Mouse (Mus musculus) right cerebral cortex, postnatal 14 days (tissue): ENCODE results near the gene Fsd2.

ENCODE experiments used
- DNase-seq: peaks from one replicate; pipeline ENCODE4 v3.0.0; 2022

Fsd2 gene

GRCm38 (mm10) chr7:81540999-81541398, 25.7 kb downstream of the Fsd2 start:
- no peak for DNase-seq

DNA sequence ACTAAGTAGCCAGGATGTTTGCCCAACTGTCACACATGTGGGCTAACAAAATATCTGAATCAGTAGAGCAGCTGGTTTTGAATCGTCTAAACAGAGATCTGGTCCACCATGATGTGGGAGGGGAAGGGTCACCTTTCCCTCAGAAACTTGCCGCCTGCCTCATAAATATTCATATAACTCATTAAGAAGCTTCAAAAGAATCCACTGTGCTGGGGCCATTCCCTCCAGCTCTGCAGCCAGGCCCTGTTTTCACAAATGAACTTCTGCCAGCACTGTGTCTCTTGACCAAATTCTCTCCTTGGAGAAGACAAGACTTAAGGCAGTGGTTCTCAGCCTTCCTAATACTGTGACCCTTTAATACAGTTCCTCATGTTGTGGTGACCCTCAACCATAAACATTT, 27.2 kb downstream of the Fsd2 start:
- DNase-seq = no peak

GRCm38 (mm10) chr7:81538070-81538675, 28.6 kb downstream of the Fsd2 start:
- DNase-seq = peak; percentile 38

DNA sequence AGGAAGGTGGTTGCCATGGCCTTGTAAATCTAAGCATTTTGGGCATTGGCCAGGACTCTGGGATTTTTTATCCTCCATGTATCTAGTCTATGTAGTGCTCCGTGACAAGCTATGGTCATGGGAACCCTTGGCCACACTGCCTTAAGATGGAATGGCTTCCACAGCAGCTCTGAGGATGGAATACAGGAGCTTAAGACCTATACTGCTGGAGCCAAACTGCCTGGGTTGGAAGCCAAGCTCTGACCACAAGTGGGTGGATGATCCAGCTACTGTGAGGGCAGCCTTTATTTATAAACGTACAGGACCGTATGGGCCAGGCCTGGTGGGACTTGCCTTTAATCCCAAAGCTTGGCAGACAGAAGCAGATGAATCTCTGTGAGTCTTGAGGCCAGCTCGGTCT, 30.3 kb downstream of the Fsd2 start:
- DNase-seq = no peak

DNA sequence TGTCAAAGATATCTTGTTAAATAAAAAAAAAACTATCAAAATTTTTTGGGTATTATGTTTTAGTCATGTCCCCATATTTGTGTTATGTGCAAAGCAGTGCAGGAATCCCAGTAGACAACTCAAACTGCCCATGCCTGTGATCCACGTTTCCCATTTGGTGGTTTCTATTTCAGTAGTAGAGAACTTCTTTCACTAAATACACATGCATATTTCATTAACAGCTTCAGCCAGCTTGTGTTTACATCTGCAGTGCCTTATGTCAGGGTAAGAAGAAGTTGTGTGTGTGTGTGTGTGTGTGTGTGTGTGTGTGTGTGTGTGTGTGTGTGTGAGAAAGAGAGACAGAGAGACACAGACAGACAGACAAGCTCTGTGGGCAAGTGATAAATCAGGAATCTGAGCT, 35.3 kb downstream of the Fsd2 start:
- no peak for DNase-seq

GRCm38 (mm10) chr7:81528918-81529317, 37.8 kb downstream of the Fsd2 start:
- DNase-seq = no peak

GRCm38 (mm10) chr7:81523663-81524017, 43.1 kb downstream of the Fsd2 start:
- no peak for DNase-seq

DNA sequence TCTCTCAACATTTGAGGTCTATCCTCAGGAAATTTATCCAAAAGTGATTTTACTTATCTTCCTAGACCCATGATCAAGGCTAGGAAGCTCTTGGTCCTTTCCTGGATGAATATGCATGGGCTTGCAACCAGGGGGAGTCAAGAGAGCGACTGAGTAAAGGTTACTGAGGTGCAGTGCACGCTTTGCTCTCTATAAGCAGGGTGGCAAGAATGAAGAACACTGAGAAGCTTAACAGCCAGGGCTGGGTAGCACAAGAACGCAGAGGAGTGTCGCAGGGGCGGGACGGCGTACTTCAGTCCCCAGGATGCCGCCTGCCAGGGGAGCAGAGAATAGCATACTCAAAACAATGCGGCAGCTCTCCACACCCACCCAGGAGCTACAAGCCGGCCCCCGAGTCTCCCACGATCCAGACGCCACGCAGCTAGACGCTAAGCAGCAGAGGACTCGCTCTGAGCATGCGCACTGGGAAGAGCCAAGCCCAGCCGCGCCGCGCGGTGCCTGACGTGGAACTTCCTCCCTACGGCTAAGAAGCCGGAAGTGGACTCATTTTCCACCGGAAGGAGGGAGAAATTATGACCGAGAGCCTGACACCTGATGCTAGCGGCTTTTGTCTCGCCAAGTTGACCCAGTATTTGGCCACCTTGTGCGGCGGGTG, 43.6 kb downstream of the Fsd2 start:
- DNase-seq = peak; percentile 90

- DNase-seq = no peak
These were observed 50.4 kb downstream of the Fsd2 start for GRCm38 (mm10) chr7:81516154-81517030.

GRCm38 (mm10) chr7:81514906-81515590, 51.7 kb downstream of the Fsd2 start:
- no peak for DNase-seq

DNA sequence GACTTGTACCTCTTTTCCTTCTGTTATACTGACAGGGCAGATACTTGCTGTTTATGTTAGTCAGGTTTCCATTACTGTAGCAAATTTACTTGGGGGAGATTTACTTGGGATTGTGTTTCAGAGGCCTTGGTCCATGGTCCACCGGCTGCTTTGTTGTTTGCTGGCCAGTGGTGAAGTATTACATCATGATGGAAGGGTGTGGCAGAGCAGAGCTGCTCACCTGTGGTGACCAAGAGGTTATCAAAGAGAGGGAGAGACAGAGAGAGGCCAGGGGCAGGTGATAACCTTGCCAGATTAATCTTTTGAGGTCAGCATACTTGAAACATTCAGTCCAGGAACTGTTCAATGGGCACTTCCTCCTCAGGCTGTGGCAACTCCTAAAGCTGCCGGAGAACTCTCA, 65.7 kb downstream of the Fsd2 start:
- DNase-seq = no peak

DNA sequence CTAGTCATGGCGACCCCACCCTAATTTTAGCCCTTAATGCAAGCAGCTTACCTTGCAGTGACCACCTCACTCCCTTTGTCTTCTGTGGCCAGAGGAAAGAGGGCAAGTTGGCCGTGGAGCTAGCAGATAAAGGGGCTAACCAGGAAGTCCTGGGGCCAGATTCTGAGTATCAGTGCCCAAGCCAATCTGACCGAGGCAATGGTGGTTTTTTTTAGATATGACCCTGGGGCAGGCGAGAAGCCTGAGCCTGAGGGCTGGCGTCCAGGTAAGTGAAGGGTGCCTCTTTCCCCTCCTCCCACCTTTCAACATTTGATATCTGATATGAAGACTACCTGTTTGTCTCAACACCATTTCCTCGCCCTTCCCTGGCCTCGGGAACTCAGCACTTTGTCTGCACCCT, 68.6 kb downstream of the Fsd2 start, which contains the start of gene BC048679:
Gene BC048679, minus strand, starts transcription at position 101 of the 400 bp plus-strand sequence.
- DNase-seq = no peak

DNA sequence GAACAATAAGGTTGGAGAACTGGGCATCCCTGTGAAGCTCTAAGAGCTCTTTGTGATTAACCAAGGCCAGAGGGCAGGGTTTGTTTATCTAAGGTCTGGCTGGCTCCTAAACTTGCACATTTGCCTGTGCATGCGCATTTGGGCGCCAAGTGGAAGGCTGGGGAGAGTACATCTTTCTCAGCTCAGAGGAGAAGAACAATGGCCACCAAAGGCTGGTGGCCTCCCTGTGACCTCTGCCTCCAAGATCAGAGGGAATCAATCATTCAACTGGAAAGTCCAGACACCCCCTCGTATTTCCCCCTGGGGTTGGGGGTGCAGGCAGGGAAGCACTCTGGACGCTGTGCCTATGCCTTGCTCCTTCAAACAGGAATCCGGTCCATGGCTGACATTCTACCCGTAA, 69.6 kb downstream of the Fsd2 start:
- DNase-seq = no peak

DNA sequence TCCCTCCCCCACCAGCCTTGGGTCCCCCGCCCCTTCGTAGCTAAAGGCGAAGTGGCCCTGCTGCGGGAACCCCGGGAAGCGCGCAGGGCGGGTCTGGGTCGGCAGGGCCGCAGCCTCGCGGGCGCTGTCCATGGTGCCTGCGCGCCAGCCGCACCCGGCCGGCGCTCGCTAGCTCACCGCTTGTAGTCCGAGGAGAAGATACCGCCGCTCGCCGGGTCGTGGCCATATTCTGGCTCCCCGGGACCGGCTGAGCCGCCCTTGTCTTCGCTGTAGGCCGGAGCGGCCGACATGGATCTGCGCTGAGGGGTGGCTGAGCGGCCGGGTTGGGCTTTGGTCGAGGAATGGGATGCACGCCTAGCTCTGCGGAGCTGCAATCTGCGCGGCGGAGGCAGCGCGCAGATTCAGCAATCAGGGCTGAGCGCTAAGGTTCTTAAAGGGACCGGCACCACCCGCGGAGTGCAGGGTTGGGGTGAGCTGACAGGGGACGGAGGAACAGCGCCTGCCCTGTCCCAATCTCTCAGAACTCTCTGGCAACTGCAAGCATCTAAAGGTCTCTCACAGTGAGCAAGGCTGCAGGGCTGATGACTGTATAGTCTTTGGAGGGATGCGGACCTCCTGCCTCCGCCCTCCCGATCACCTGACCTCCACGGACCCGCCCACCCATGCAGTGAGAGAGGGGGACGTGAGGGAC, 73.3 kb downstream of the Fsd2 start, which contains the start of gene Ap3b2:
Gene Ap3b2, minus strand, starts transcription at position 595 of the 691 bp plus-strand sequence.
- DNase-seq = peak; percentile 70

- no peak for DNase-seq
These were observed 74.1 kb downstream of the Fsd2 start for GRCm38 (mm10) chr7:81492628-81493027.

DNA sequence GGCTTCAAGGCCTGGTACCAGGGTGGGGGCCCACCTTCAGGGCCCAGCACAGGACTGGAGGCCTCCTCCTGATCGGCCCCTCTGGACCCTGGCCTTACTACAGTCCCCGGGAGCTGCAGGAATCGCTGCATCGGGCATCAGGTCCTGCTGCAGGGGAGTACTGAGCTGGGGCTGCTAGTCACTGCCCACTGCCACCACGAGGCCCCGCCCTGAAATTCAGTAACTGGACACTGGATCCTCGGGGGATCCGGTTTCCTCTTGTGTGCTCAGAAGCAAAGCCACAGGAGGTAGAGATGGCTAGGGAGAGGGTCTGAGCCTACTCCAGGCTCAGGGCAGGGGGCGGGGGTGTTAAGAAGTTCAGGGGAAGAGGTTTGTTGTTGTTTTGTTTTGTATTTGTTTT, 77.1 kb downstream of the Fsd2 start:
- DNase-seq = no peak
